Mouse (Mus musculus) liver, adult 2 months (tissue): ENCODE measurements at regions not wholly inside any gene's neighbourhood (a gene's known extent, or its start where the extent isn't known, plus 50 kb on each side); places are given as distances from the start of the nearest gene placed in this dataset.

Experiments used
- CTCF ChIP-seq: fragments of 200-500 bp; IDR thresholded peaks from 2 replicates; pipeline ENCODE4 v1.5.1; 2011; ENCODE audit warnings: low read depth, low read length, control low read depth
- POLR2A ChIP-seq: fragments of 200-500 bp; IDR thresholded peaks from 2 replicates; pipeline ENCODE4 v1.6.1; 2011; ENCODE audit warnings: low read length, control low read depth; ENCODE audit not compliant: insufficient read depth; ENCODE audit errors: extremely low read depth

DNA sequence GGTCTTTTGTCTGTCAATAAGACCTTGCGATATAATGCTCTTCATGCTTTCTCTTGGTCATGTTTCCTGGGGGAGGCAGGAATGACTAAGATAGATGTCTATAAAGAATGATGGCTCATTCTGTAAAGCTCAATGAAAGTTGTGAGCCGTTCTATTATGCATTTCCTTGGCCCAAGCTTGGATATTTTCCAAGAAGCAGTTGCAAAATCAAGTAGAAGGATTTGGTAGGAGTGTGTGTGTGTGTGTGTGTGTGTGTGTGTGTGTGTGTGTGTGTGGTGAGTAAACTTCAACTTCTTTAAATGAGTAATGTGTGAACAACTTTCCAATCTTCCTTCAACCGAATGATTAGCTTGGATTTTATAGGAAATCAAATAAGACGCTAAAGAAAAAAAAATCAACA, 267.7 kb upstream of the Ubash3b start:
- TF ChIP-seq CTCF (no peak), POLR2A (no peak)
